Mouse (Mus musculus): ENCODE measurements around the gene Dcaf6.

- TF ChIP-seq CTCF (IDR thresholded peaks at IDR 0.05; ENCODE audit: control insufficient read depth, insufficient read depth, low read length), result no peak
- no peak for TF ChIP-seq POLR2A (IDR thresholded peaks at IDR 0.05; ENCODE audit: borderline replicate concordance, control insufficient read depth, low read depth, low read length)
Observed at GRCm38 (mm10) chr1:165363271-165363670, 97.0 kb downstream of the Dcaf6 start.

All from bone marrow, adult 2 months (tissue).